Mouse (Mus musculus) ES-CJ7 (cell line): Measurements from ENCODE around the gene Atp5d.

ENCODE experiments used
- DNase-seq: peaks from one replicate; pipeline ENCODE4 v3.0.0; 2011; ENCODE audit warnings: low read depth, low spot score

The Atp5d gene

GRCm38 (mm10) chr10:80152071-80152872, 13.8 kb downstream of the Atp5d start:
- DNase-seq: peak; percentile 37

GRCm38 (mm10) chr10:80152873-80153260, 14.4 kb downstream of the Atp5d start:
- DNase-seq: no peak

GRCm38 (mm10) chr10:80153713-80154112, 15.3 kb downstream of the Atp5d start:
- DNase-seq: no peak

- no peak for DNase-seq
Measured at GRCm38 (mm10) chr10:80154384-80154783, 16.0 kb downstream of the Atp5d start.

GRCm38 (mm10) chr10:80155277-80155676, 16.8 kb downstream of the Atp5d start:
- DNase-seq: no peak

- no peak for DNase-seq
Measured at GRCm38 (mm10) chr10:80156002-80156751, 17.7 kb downstream of the Atp5d start.

GRCm38 (mm10) chr10:80156752-80157053, 18.3 kb downstream of the Atp5d start:
- DNase-seq: no peak

- DNase-seq: no peak
Measured at GRCm38 (mm10) chr10:80157141-80157929, 18.9 kb downstream of the Atp5d start.

- DNase-seq: peak; percentile 66
Measured at GRCm38 (mm10) chr10:80158307-80158986, 20.0 kb downstream of the Atp5d start.

GRCm38 (mm10) chr10:80159021-80159560, 20.7 kb downstream of the Atp5d start:
- peak; percentile 68 for DNase-seq

- DNase-seq: peak; percentile 98
Measured at GRCm38 (mm10) chr10:80159561-80160454, 21.4 kb downstream of the Atp5d start.

GRCm38 (mm10) chr10:80160455-80161371, 22.3 kb downstream of the Atp5d start:
- DNase-seq: peak; percentile 75

- DNase-seq: peak; percentile 69
Measured at GRCm38 (mm10) chr10:80161522-80162242, 23.2 kb downstream of the Atp5d start.

GRCm38 (mm10) chr10:80162243-80162608, 23.8 kb downstream of the Atp5d start:
- no peak for DNase-seq

GRCm38 (mm10) chr10:80162716-80163299, 24.4 kb downstream of the Atp5d start:
- no peak for DNase-seq

- no peak for DNase-seq
Measured at GRCm38 (mm10) chr10:80163721-80164120, 25.3 kb downstream of the Atp5d start.

GRCm38 (mm10) chr10:80164161-80164997, 25.9 kb downstream of the Atp5d start:
- DNase-seq: no peak
